Mouse (Mus musculus): ENCODE data around the gene Poldip2.
A peak's percentile ranks its signal among the peaks of the same experiment; 100 is the strongest.
"Not testable (repeated sequence)": the region's sequence is repeated elsewhere in the genome, so short reads cannot be mapped to it uniquely, and the experiment has no call there.

Gene Poldip2

DNA sequence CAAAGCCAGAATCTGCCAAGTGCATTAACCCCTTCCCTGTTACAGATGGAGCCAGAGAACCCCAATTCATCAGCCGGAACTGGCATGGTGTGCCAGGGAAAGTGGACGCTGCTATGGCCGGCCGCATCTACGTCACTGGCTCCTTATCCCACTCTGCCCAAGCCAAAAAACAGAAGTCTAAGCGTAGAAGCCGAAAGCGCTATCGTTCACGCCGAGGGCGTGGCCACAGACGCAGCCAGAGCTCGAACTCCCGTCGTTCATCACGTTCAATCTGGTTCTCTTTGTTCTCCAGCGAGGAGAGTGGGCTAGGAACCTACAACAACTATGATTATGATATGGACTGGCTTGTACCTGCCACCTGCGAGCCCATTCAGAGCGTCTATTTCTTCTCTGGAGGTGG lies 10.5 kb upstream of the Poldip2 start:
- DNase-seq (ENCODE audit: low spot score in 2 of 2), result no peak

DNA sequence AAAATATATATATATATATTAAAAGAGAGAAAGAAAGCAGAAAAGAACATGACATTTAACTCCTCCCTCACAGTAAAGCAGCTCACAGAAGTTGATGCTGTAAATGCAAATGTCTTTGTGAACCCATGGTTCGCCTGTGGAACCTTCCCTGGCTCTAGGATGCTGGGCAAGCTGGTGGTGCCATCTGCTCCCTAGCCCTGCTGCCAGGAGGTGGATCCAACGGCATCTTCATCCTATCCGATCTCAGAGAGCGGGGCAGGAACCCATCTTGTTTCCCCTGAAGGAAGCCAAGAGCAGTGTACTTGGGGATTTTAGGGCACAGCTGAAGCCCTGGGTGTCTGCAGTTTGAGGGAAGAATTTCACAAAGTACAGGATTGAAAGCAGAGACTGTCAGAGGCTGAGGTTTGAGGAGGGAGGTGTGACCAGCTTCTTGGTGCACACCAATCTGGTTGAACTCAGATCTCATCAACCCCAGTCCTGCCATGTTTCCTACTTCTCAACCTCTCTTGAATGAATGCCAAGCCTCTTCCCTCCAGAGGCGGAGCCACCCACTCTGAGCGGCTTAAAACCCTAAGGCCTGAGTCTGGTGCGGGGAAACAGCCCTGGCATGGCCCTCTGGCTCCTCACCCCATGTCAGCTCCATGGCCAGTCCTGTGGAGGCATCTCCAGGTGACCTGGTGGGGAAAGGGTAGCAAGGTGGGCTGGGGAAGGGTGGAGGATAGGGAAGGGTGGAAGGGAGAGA lies 8.9 kb upstream of the Poldip2 start, which contains the start of gene Sebox:
Gene Sebox, plus strand, starts transcription at position 539 of the 742 bp plus-strand sequence.
- DNase-seq (ENCODE audit: low spot score in 2 of 2), result no peak

GRCm38 (mm10) chr11:78505430-78505829 lies 6.6 kb upstream of the Poldip2 start:
- no peak for DNase-seq (ENCODE audit: low spot score in 2 of 2)

DNA sequence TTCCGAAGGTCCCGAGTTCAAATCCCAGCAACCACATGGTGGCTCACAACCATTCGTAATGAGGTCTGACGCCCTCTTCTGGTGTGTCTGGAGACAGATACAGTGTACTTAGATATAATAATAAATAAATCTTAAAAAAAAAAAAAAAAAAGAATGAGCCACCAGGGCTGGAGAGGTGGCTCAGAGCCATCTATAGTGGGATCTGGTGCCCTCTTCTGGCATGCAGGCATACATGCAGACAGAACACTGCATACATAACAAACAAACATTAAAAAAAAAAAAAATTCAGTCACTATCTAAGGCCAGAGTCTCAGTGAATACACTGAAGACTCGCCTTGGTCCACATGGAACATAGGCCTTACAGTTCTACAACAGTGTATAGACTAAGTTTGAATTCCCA lies 2.8 kb upstream of the Poldip2 start:
- no peak for DNase-seq (ENCODE audit: low spot score in 2 of 2)

DNA sequence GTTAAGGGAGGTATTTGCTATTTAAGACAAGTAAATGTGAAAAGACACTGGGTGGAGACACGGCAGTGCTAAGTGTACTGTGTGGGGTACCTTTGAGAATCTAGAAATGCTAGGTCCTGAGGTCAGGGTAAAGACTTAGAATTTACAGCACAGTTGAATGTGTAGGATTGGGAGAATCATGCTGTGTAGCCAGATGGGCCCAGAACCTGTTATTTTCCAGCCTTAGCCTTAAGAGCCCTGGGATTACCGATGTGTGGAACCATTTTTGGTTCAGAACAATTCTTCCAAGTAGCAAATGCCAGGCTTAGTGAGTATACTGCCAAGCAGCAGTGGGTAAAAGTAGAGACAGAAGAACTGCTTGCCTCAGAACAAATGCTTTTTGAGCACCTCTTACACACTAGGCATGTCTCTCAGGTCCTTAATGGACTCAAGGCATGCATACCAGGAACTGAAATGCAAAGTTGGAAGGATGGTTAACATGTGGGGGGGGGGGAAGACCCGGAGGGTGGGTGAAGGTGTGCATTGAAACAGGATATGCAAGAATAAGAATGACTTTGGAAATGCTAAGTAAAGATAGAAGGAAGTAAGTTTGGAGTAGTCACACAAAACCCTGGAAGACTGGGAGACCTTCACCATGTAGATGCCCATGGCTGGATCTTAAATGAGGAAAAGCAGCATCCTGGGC lies 1.3 kb downstream of the Poldip2 start:
- no peak for DNase-seq (ENCODE audit: low spot score in 2 of 2)

DNA sequence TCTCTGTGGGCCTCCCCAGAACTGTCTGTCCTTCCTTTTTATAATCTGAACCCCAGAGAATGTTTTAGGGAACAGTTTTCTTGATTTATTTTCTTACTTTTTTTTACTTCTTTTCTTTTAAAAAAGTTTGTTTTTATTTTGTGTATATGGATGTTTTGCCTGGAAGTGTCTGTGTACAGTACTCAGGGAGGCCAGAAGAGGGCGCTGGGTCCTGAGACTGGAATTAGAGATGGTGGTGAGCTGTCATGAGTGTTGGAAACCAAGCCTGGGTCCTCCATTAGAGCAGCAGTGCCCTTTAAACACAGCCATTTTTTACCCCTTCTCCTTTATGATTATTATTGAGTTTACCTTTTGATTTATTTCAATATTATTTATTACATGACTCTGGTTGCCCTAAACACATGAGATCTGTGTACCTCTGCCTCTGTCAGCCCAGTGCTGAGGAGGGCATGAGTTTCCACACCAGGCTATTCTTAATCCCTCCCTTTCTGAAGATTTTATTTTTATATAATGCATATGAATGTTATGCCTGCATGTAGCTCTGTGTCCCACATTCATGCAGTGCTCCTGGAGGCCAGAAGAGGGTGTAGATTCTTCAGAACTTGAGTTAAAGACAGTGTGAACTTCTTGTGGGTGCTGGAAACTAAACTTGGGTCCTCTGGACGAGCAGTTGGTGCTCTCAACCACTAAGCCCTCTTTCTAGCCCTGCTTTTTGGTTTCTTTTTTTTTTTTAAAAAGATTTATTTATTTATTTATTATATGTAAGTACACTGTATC lies 3.7 kb downstream of the Poldip2 start:
- no peak for DNase-seq (ENCODE audit: low spot score in 2 of 2)

- DNase-seq (ENCODE audit: low spot score in 2 of 2), result no peak
Observed at GRCm38 (mm10) chr11:78518931-78519330, 6.9 kb downstream of the Poldip2 start.

- DNase-seq (ENCODE audit: low spot score in 2 of 2), result no peak
Observed at GRCm38 (mm10) chr11:78521880-78522279, 9.9 kb downstream of the Poldip2 start.

DNA sequence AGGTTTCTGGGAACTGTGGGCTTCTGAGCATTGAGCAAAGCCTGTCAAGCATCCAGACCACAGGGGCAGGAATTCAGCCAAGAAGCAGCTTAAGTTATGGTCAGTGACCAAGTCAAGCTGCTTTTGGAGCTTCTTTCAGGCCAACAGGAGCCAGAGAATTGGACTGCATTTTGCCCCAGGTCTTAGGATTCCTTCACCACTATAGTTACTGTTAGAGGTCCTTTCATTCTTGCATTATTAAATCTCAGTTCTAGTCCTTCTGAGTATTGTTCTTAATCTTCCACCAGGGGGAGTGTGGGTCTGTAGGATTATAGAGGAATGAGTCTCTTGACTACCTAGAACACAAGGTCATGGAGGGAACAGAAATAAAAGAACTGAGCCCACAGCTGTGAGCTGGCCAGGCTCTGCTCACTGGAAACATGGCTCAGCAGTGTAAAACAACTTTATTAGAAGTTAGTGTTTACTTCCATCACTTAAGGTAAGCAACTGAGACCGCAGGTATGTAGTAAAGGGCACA lies 10.5 kb downstream of the Poldip2 start:
- no peak for DNase-seq (ENCODE audit: low spot score in 2 of 2)

- DNase-seq (ENCODE audit: low spot score in 2 of 2), result no peak
Observed at GRCm38 (mm10) chr11:78523241-78523955, 11.4 kb downstream of the Poldip2 start.

GRCm38 (mm10) chr11:78524838-78525237 lies 12.8 kb downstream of the Poldip2 start:
- no peak for DNase-seq (ENCODE audit: low spot score in 2 of 2)

DNA sequence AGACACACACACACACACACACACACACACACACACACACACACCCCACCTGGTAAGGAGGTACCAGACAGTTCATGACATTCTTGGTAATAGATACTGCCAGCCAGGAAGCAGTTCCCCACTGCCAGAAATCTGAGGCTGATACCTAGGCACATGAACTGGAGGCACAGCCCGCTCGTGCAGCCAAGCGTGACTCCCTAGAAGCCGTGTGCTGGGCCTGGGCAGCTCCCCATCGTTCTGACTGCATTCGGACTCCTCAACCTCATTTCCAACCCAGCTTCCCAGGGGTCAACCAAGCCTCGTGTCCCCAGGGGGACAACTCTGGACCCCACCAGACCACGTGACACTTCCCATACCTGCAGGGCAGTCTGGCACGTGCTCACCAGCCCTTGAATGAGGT lies 16.7 kb downstream of the Poldip2 start:
- no peak for DNase-seq (ENCODE audit: low spot score in 2 of 2)

GRCm38 (mm10) chr11:78530001-78530400 lies 18.0 kb downstream of the Poldip2 start:
- no peak for DNase-seq (ENCODE audit: low spot score in 2 of 2)

DNA sequence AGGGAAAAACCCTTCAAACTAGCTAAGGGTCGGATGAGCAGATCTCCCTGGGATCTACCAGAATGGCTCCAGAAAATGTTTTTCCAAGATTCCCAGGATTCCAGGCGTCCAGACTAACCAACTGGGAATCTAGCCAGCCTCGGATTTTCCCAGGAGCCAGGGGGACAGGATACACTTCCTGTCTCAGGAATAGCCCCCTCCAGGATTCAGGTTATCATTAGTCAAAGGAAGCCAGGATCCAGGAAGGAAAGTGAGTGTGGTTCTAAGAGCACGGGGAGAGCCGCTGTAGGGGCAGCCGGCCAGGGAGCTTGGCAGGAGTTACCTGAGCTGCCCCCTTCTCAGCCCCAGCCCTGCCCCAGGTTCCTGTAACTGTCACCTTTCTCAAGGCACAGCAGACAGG lies 19.1 kb downstream of the Poldip2 start:
- DNase-seq (ENCODE audit: low spot score in 2 of 2), result no peak

- not testable (repeated sequence) for DNase-seq (ENCODE audit: low spot score in 2 of 2)
Observed at GRCm38 (mm10) chr11:78531515-78531914, 19.5 kb downstream of the Poldip2 start.

DNA sequence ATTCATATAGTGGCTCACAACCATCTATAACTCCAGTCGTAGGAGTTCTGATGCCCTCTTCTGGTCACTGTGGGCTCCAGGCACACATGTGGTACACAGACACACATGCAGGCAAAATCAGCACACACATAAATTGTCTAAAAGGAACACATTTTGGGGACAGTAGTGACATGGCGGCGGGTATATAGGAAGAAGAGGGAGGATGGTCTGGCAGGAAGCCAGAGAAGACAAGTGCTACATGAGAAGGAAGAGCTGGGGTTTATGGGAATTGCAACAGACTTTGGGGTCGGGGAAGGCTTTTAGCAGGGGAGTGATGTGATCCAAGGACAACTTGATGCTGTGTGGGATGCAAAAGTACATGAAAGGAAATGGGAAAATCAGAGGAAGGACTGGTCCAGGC lies 22.5 kb downstream of the Poldip2 start:
- no peak for DNase-seq (ENCODE audit: low spot score in 2 of 2)

- DNase-seq (ENCODE audit: low spot score in 2 of 2), result peak in 1 of 2 experiments; percentile 23
Observed at GRCm38 (mm10) chr11:78535376-78536079, 23.5 kb downstream of the Poldip2 start.

DNA sequence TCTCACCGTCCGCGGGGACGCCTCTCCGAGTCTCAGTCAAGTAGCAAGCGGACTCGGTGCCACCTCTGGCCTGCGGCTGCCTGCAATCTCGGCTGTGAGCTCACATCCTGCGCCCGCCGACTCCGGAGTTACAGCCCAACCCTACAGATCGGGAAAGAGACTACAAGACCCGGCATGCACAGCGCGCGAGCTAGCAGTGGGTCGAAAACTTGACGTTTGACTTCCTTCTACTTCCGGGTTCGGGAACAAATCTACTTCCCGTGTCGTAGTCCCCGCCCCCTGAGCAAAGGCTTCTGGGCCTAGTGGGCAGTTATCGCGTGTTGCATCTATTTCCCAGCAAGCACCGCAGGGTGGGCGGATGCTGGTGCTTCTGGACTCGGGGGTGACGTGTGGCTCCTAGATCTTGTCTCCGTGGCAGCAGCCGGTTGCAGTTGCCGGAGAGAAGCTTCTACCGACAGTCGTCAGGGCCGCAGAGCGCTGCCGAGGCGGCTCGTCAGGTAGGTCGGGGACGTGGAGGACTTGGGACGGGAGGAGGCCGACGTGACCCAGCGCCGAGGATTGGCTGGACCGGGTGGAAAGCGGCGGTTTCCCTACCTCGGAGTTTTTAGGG lies 24.2 kb downstream of the Poldip2 start, which contains the start of the genes Tnfaip1 and Ift20:
Gene Tnfaip1, minus strand, starts transcription at position 253 of the 610 bp plus-strand sequence.
Gene Ift20, plus strand, starts transcription at position 282 of the 610 bp plus-strand sequence.
- DNase-seq (ENCODE audit: low spot score in 2 of 2), result peak; percentile 93 to 98

GRCm38 (mm10) chr11:78536690-78537084 lies 24.7 kb downstream of the Poldip2 start:
- no peak for DNase-seq (ENCODE audit: low spot score in 2 of 2)

GRCm38 (mm10) chr11:78540358-78540757 lies 28.4 kb downstream of the Poldip2 start:
- DNase-seq (ENCODE audit: low spot score in 2 of 2), result no peak

Data from urinary bladder, postnatal 36 days (tissue).